Mouse (Mus musculus) monocyte, adult 59 days (primary cell): Measurements from ENCODE around the gene Olfr1055. TPM values are rescaled to one million over a fixed set of nuclear protein-coding genes. Genes with fewer than 3 reads are reported as not detected.

Experiments used
- total RNA-seq, 2 experiments: library from RNA; stranded (reverse); gene quantifications; one replicate each; pipeline ENCODE4 v1.2.4; 2023

Olfr1055 gene
- not detected for total RNA-seq

DNA sequence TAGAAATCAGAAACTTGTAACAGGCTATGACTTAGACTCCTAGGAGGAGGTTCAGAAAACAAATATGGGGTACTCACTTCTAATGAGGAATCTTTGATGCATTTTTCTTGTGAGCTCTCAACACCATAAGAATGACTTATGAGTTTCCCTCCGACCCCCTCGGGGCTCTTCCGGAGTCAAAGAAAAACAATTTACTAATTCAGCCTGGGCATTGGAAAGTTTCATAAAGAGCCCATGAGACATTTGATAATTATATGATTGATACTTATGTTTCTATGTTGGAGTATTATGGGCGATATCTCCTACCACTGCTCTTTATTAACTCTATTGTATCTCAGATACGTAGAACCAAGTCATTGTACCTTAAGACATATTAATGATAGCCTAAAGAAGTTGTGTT, at the start of gene Olfr1055:
Gene Olfr1055 (minus strand): TSS at position 101 of the 400 bp plus-strand sequence.

DNA sequence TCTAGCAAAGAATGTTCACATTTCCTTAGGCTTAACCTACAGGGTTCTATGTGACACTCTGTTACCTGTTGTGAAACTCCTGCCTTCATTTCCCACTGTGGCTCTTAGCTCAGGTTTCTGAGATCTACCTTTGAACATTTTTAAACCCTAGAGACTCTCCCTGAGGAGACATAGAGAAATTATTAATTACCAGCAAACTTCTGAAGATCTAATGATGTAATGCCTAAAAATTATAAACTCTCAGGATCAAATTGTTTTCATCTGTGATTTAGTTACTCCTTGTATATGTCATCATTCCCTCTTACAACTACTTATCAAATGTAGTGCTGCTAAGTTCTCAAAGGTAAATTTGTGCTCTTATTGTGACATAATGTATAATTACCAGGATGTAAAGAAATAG, 38.4 kb upstream of the Olfr1055 start, which contains the start of gene Olfr1058:
Gene Olfr1058 (minus strand): TSS at position 101 of the 400 bp plus-strand sequence.

DNA sequence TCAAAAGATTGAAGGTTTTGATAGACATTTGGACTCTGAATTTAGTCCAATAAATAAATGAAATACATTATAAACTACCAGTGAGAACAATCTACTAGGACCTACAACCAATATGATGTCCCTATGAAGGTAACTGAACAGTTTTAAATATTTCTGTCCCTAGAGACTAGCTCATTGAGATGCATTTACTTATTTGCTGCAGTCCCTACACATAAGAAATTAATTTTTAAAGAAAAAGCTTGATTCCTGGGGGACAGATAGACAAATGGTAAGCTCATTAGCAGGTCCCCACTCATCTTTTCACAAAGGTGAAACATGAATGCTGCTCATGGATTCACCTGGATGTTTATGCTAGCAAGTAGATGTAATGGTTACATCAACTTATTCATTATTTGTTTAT, 28.2 kb upstream of the Olfr1055 start, which contains the start of gene Olfr1057:
Gene Olfr1057 (minus strand): TSS at position 101 of the 400 bp plus-strand sequence.

DNA sequence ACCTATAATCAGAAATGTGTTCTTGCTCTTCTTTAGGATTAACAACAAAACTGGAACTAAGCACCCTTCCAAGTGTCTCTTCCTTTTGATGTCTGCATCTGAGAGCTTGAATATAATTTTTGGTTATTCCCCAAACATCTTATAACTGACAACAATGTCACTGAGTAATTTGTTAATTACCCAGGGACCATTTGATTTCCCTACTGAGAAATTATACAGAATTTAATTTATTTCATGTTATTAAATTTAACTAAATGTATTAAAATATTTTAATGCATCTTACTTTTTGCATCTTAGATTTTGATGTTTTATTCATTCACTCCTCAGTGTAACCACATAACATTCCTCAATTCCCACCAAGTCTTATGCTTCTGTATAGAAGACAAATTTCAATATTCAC, 12.3 kb upstream of the Olfr1055 start, which contains the start of gene Olfr1056:
Gene Olfr1056 (minus strand): TSS at position 101 of the 400 bp plus-strand sequence.

DNA sequence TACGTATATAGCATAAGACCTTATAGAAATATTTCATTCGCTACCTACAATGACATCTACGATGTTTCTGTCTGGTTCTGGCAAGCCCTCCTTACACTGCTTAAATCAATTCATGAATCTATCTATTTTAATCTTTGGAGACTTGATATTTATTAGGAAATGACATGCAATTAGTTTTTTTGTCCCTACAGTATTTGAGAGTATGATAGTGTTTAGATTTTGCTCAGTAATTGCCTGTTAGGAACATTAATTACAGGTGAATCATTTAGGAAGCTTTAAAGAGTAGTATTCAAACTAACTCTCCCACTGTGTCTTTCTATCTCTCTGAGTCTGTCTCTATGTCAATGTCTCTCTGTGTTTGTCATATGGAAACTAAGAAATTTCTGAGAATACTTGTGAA, 14.8 kb downstream of the Olfr1055 start, which contains the start of gene Olfr1054:
Gene Olfr1054 (minus strand): TSS at position 101 of the 400 bp plus-strand sequence.

DNA sequence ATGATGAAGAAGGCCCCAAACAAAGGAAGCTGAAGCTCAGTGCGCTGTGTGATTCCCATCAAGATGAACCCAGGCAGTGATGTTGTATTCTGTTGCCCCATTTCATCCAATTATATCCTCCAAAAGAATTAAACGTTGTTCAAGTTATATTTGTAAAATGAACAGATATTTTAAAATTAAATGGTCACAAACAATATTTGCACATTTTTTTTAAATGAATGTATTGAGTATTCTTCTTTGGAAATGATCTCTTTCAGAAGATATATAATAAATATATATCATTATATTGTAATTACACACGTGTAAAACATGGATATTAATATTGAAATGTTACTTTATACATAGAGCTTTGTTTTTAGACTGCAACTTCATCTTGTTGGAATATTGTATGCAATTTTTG, 34.9 kb downstream of the Olfr1055 start, which contains the start of gene Olfr1053:
Gene Olfr1053 (minus strand): TSS at position 101 of the 400 bp plus-strand sequence.

Other genes with a start within 250 kb of the Olfr1055 start
- not detected for gene Olfr1039, start 214.4 kb downstream of the Olfr1055 start, total RNA-seq
- gene Olfr1040, start 203.6 kb downstream of the Olfr1055 start, total RNA-seq = not detected
- gene Olfr1042, start 188.4 kb downstream of the Olfr1055 start, total RNA-seq = not detected
- not detected for gene Olfr1043, start 182.8 kb downstream of the Olfr1055 start, total RNA-seq
- not detected for gene Olfr1044, start 172.5 kb downstream of the Olfr1055 start, total RNA-seq
- gene Olfr52, start 164.6 kb downstream of the Olfr1055 start, total RNA-seq = not detected
- gene Olfr1045, start 147.3 kb downstream of the Olfr1055 start, total RNA-seq = not detected
- not detected for gene Olfr1046, start 131.0 kb downstream of the Olfr1055 start, total RNA-seq
- gene Olfr1047, start 118.9 kb downstream of the Olfr1055 start, total RNA-seq = not detected
- not detected for gene Olfr1048, start 110.0 kb downstream of the Olfr1055 start, total RNA-seq
- not detected for gene Olfr1049, start 92.0 kb downstream of the Olfr1055 start, total RNA-seq
- gene Olfr1051, start 71.2 kb downstream of the Olfr1055 start, total RNA-seq = not detected
- gene Olfr1052, start 57.8 kb downstream of the Olfr1055 start, total RNA-seq = not detected
- not detected for gene Olfr1053, start 35.0 kb downstream of the Olfr1055 start, total RNA-seq
- not detected for gene Olfr1054, start 14.9 kb downstream of the Olfr1055 start, total RNA-seq
- gene Olfr1056, start 12.2 kb upstream of the Olfr1055 start, total RNA-seq = not detected
- not detected for gene Olfr1057, start 28.1 kb upstream of the Olfr1055 start, total RNA-seq
- gene Olfr1058, start 38.3 kb upstream of the Olfr1055 start, total RNA-seq = not detected
- not detected for gene Olfr1061, start 63.8 kb upstream of the Olfr1055 start, total RNA-seq
- not detected for gene Olfr1062, start 76.5 kb upstream of the Olfr1055 start, total RNA-seq
- gene Olfr1065, start 100.3 kb upstream of the Olfr1055 start, total RNA-seq = not detected
- not detected for gene Olfr1066, start 106.0 kb upstream of the Olfr1055 start, total RNA-seq
- gene Olfr228, start 137.1 kb upstream of the Olfr1055 start, total RNA-seq = not detected
- not detected for gene Olfr1076, start 158.2 kb upstream of the Olfr1055 start, total RNA-seq
- gene Olfr1079, start 192.2 kb upstream of the Olfr1055 start, total RNA-seq = not detected
- not detected for gene Olfr1080, start 208.0 kb upstream of the Olfr1055 start, total RNA-seq
- gene Olfr1082, start 248.7 kb upstream of the Olfr1055 start, total RNA-seq = not detected